Mouse (Mus musculus) spleen, postnatal 14 days (tissue): ENCODE measurements around the gene Olfr397.

ENCODE experiments used
- DNase-seq, 2 experiments: peaks; one replicate each; pipeline ENCODE4 v3.0.0; 2021 to 2022; ENCODE audit warnings: low spot score in 2 of 2

The Olfr397 gene

DNA sequence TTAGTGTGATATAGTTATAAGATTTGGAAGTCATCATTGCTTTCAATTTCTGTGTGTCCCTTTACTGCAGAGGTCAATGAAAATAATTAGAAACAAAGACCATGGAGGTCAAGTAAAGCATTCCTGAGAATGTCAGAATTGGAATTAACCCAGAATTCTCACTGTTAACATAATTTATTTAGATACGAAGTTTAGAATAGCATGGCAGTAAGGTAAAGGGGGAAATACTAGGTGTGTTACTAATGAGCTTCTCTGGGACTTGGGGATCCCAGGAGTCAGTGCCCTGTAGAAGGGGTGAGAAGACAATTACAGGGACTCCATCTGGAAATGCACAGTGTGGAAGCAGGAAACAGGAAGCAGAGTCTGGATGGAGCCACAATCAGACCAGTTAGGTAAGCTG lies at the start of gene Olfr397:
Olfr397 (plus strand) TSS at position 301 of the 400 bp plus-strand sequence.
- no peak for DNase-seq

DNA sequence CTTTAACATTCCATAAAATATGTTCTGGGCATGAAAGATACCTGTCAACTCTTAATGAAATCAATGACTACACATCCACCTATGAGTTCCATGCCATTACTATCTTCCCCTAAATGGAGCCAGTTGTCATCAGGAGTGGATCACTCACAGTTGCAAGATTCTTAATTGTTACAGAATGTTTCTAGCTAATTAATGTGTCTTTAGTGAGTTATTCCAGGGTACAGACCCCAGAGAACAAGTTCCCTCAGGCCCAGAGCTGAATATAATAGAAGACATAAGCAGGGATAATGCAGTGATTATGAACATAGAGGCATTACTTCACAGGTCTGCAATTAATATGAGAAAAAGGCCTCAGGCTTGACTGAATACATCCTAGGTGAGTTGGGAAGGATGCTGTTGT lies 24.2 kb upstream of the Olfr397 start, which contains the start of gene Olfr23:
Olfr23 (plus strand) TSS at position 301 of the 400 bp plus-strand sequence.
- DNase-seq: no peak

DNA sequence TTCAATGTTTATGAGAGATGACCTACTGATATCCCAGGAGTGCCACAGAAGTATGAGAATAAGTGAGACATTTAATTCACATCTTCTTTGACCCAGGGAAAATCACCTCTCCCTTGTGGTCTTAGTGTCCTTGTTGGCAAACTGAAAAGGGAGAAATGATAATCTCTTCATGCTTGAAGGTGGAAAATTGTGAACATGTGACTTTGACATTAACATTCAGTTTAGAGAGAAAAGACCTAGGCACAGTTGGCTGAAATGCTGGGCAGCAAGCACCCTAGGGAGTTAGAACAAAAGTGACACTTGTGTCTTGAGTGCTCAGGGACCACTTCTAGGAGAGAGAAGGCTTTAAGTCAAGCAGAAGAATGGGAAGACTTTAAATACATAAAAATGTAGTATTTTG lies 29.7 kb downstream of the Olfr397 start, which contains the start of gene Olfr398:
Olfr398 (minus strand) TSS at position 101 of the 400 bp plus-strand sequence.
- no peak for DNase-seq

DNA sequence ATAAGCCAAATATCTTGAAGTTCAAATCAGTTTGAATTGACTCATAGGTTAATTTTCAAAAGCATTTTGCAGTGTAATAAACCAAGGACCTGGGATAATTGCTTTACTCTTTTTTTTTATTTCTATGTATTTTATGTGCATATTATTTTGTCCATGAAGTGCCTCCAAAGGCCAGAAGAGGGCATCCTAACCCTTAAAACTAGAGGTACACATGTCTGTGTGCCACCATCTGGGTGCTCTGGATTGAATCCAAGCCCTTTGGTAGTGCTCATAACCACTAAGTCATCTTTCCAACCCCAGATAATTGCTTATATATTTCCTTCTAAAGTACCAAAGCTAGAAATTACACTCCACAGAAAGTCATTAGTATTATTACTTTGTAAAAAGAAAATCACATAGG lies 32.5 kb downstream of the Olfr397 start:
- no peak for DNase-seq
